ENCODE assay signal across 27 mouse cellular contexts in genomic region chr6:41631549-41631948, GRCm38 (mm10). TPM values are rescaled to one million over a fixed set of nuclear protein-coding genes. Genes with fewer than 3 reads are reported as not detected.
"Had no signal": no experiment of that assay in that cellular context is flagged by ENCODE, and none has a peak within 500 bp of the region (broad histone marks: within the 10 kb centered on the region; RNA-seq: fewer than 3 reads in every experiment).

No protein-coding gene starts in this region.

- H3K9ac ChIP-seq: lung, embryonic 14.5 days; midbrain, embryonic 13.5 days; midbrain, embryonic 15.5 days; neural tube, embryonic 13.5 days; neural tube, embryonic 15.5 days had no signal

- H3K9me3 ChIP-seq: midbrain, embryonic 10.5 days; midbrain, embryonic 13.5 days; midbrain, embryonic 15.5 days; neural tube, embryonic 13.5 days; neural tube, embryonic 15.5 days had no signal

- H3K4me2 ChIP-seq: lung, embryonic 14.5 days; midbrain, embryonic 13.5 days; midbrain, embryonic 15.5 days; neural tube, embryonic 13.5 days; neural tube, embryonic 15.5 days had no signal

- H3K27me3 ChIP-seq: midbrain, embryonic 13.5 days; midbrain, embryonic 15.5 days; neural tube, embryonic 13.5 days; neural tube, embryonic 15.5 days had no signal

- H3K4me1 ChIP-seq: midbrain, embryonic 13.5 days; midbrain, embryonic 15.5 days; neural tube, embryonic 13.5 days; neural tube, embryonic 15.5 days had no signal

- H3K27ac ChIP-seq: midbrain, embryonic 10.5 days; midbrain, embryonic 13.5 days; midbrain, embryonic 15.5 days; neural tube, embryonic 13.5 days; neural tube, embryonic 15.5 days had no signal

- H3K36me3 ChIP-seq: midbrain, embryonic 10.5 days; midbrain, embryonic 13.5 days; midbrain, embryonic 15.5 days; neural tube, embryonic 13.5 days; neural tube, embryonic 15.5 days had no signal

- H3K4me3 ChIP-seq: midbrain, embryonic 10.5 days; midbrain, embryonic 13.5 days; midbrain, embryonic 15.5 days; myocyte; neural tube, embryonic 13.5 days; neural tube, embryonic 15.5 days had no signal

- ATAC-seq: midbrain, embryonic 13.5 days; midbrain, embryonic 15.5 days had no signal

- DNase-seq: lung, adult 18-20 months; lung, embryonic 14.5 days; lung, postnatal 10 days; lung, postnatal 4 days; retina, postnatal 1 day; right cerebral cortex, adult 18-20 months; right cerebral cortex, postnatal 25 days; right cerebral cortex, postnatal 4 days; spleen, adult 18-20 months; thymus, adult 2 months; thymus, postnatal 25 days; thymus, postnatal 4 days had no signal

RNA-seq across cellular contexts. Expression of gene Trpv6, which starts 4.7 kb away (rescaled TPM):
- total RNA-seq: megakaryocyte, adult 5-6 weeks; megakaryocyte-erythroid progenitor cell, adult 5-6 weeks had no signal

RNA-seq across cellular contexts. Expression of gene Trpv5, which starts 49.0 kb away (rescaled TPM):
- total RNA-seq: megakaryocyte, adult 5-6 weeks had no signal
- polyA plus RNA-seq: lung, embryonic 14.5 days; lung, embryonic 16.5 days; midbrain, embryonic 10.5 days; midbrain, embryonic 13.5 days; midbrain, embryonic 15.5 days; myocyte; neural tube, embryonic 11.5 days; neural tube, embryonic 13.5 days; neural tube, embryonic 15.5 days; small intestine, adult 2 months; stomach, embryonic 14.5 days; stomach, embryonic 16.5 days; thymus, adult 2 months; urinary bladder, adult 2 months had no signal

RNA-seq across cellular contexts. Expression of gene Llcfc1, which starts 52.7 kb away (rescaled TPM):
- total RNA-seq: megakaryocyte, adult 5-6 weeks; megakaryocyte-erythroid progenitor cell, adult 5-6 weeks had no signal
- polyA plus RNA-seq: liver, embryonic 16.5 days; lung, embryonic 14.5 days; lung, embryonic 16.5 days; midbrain, embryonic 10.5 days; midbrain, embryonic 13.5 days; midbrain, embryonic 15.5 days; myocyte; neural tube, embryonic 11.5 days; neural tube, embryonic 13.5 days; neural tube, embryonic 15.5 days; small intestine, adult 2 months; thymus, adult 2 months; urinary bladder, adult 2 months had no signal
